Mouse (Mus musculus): Measurements from ENCODE around the gene Olfr1410.

- TF ChIP-seq GATA1 (IDR thresholded peaks at IDR 0.05; ENCODE audit: low read length) (no peak), TAL1 (IDR thresholded peaks at IDR 0.05; ENCODE audit: low read length) (no peak)
These were observed 31.1 kb downstream of the Olfr1410 start for GRCm38 (mm10) chr1:92636676-92637075.
